Comparison of ENCODE assay signal across 12 mouse cellular contexts in genomic region chr6:67451330-67451729, GRCm38 (mm10). TPM values are rescaled to one million over a fixed set of nuclear protein-coding genes. Genes with fewer than 3 reads are reported as not detected.
DNase-seq lines count a peak whose midpoint lies in the region; ATAC-seq and TF ChIP-seq lines count a peak whose summit lies in the region.
"Had no signal": no experiment of that assay in that cellular context is flagged by ENCODE, and none has a peak within 500 bp of the region (broad histone marks: within the 10 kb centered on the region; RNA-seq: fewer than 3 reads in every experiment).

No protein-coding gene starts in this region.

- ATAC-seq in kidney, postnatal 0 days (replicated peaks; ENCODE audit: low FRiP score, low read depth), result no peak

- H3K4me1 ChIP-seq in kidney, postnatal 0 days (replicated peaks; ENCODE audit: insufficient read depth, low read length), result no peaks in the 10 kb centered on the region
- H3K4me1 ChIP-seq: embryonic facial prominence, embryonic 13.5 days had no signal

- peak; percentile 14 to 26 for DNase-seq in adrenal gland, adult 18-20 months (ENCODE audit: low spot score in 2 of 2)
- no peak for DNase-seq in adrenal gland, adult 8-10 months
- DNase-seq in kidney, postnatal 0 days (ENCODE audit: low spot score), result peak; percentile 19
- no peak for DNase-seq in kidney, adult 11 months
- DNase-seq in 416B (ENCODE audit: low read depth), result peak; percentile 50
- peak; percentile 56 for DNase-seq in induced T-regulatory cell, adult 2 months (ENCODE audit: low read depth)
- DNase-seq in splenic B cell, adult 2 months (ENCODE audit: low read depth, low spot score), result peak; percentile 32
- DNase-seq in gastrocnemius, postnatal 25 days, result no peak

- WGBS in kidney, postnatal 0 days, result 52% methylated on average over 5 of the region's 5 CpGs

- H3K27me3 ChIP-seq in kidney, postnatal 0 days (ENCODE audit: insufficient read depth, low read length), result no peaks in the 10 kb centered on the region
- no peaks in the 10 kb centered on the region for H3K27me3 ChIP-seq in splenic B cell, adult 2 months (ENCODE audit: control insufficient read depth, insufficient read depth, low read length, poor library complexity, severe bottlenecking)
- H3K27me3 ChIP-seq: embryonic facial prominence, embryonic 13.5 days had no signal

- no peak overlapping the region for H3K4me3 ChIP-seq in kidney, postnatal 0 days (replicated peaks; ENCODE audit: low read depth, low read length)
- H3K4me3 ChIP-seq: embryonic facial prominence, embryonic 13.5 days had no signal

- no peaks in the 10 kb centered on the region for H3K36me3 ChIP-seq in kidney, postnatal 0 days (ENCODE audit: insufficient read depth, low read length)
- H3K36me3 ChIP-seq in splenic B cell, adult 2 months (ENCODE audit: control insufficient read depth, insufficient read depth, low read length, poor library complexity, severe bottlenecking), result no peaks in the 10 kb centered on the region
- H3K36me3 ChIP-seq: embryonic facial prominence, embryonic 13.5 days had no signal

- no peaks in the 10 kb centered on the region for H3K9me3 ChIP-seq in kidney, postnatal 0 days (replicated peaks; ENCODE audit: low read length)
- H3K9me3 ChIP-seq: embryonic facial prominence, embryonic 13.5 days had no signal

- no peak overlapping the region for H3K4me2 ChIP-seq in kidney, postnatal 0 days (ENCODE audit: low read length)
- H3K4me2 ChIP-seq: embryonic facial prominence, embryonic 13.5 days had no signal

- H3K27ac ChIP-seq in kidney, postnatal 0 days, result no peak overlapping the region
- H3K27ac ChIP-seq: embryonic facial prominence, embryonic 13.5 days had no signal

- TF ChIP-seq CTCF in kidney, postnatal 0 days (IDR thresholded peaks at IDR 0.05; ENCODE audit: low read depth), result peak; percentile 58

- H3K9ac ChIP-seq in kidney, postnatal 0 days (ENCODE audit: low read depth, low read length), result no peak overlapping the region
- H3K9ac ChIP-seq: embryonic facial prominence, embryonic 13.5 days had no signal

RNA-seq across cellular contexts. Expression of gene Il23r, which starts 40.3 kb away (rescaled TPM):
- total RNA-seq in adrenal gland, adult 18-20 months (2021), result 10 to 100 TPM; 17.7 to 24.0 TPM
- total RNA-seq in adrenal gland, adult 8-10 months (2022), result 10 to 100 TPM; 22.9 to 29.1 (median 28.2) TPM
- 0.06 TPM in 1 of 2 replicates, not detected in the other for polyA plus RNA-seq in kidney, postnatal 0 days (2015; fragmentation: Nextera tagmentation; extraction: Ambion mirVana)
- not detected for total RNA-seq in gastrocnemius, postnatal 25 days (2021)
- total RNA-seq: layer of hippocampus, postnatal 25 days had no signal
- polyA plus RNA-seq: C2C12; embryonic facial prominence, embryonic 13.5 days; neural tube, embryonic 14.5 days had no signal

Comparison
In these comparisons a context has a peak if more than half of its experiments do, and no peak if none do; other contexts are left out.
1. DNase-seq: peak in adrenal gland, adult 18-20 months (2 of 2), kidney, postnatal 0 days (single experiment), 416B (single experiment), induced T-regulatory cell, adult 2 months (single experiment) and splenic B cell, adult 2 months (single experiment); none in adrenal gland, adult 8-10 months (single experiment), kidney, adult 11 months (single experiment) and gastrocnemius, postnatal 25 days (single experiment).
2. RNA of gene Il23r, which starts 40.3 kb away (total RNA-seq): 22.9 to 29.1 TPM in adrenal gland, adult 8-10 months and 17.7 to 24.0 TPM in adrenal gland, adult 18-20 months; not detected in gastrocnemius, postnatal 25 days; every median in the first group is over 10 times any median in the second.